Mouse (Mus musculus) left cerebral cortex, adult 2 months (tissue): Measurements from ENCODE around the gene Tex2. TPM values are rescaled to one million over a fixed set of nuclear protein-coding genes. Genes with fewer than 3 reads are reported as not detected.

Experiments
- DNase-seq, 2 experiments: peaks; one replicate each; pipeline ENCODE4 v3.0.0; 2021 to 2022; ENCODE audit warnings: low spot score in 2 of 2, mixed read lengths in 1 of 2; ENCODE audit errors: extremely low spot score in 1 of 2
- H3K27ac ChIP-seq: fragments of 200-600 bp; 2 replicates; pipeline ENCODE4 v1.8.1; 2022
- H3K4me3 ChIP-seq: fragments of 200-600 bp; 2 replicates; pipeline ENCODE4 v1.8.1; 2022
- CTCF ChIP-seq: fragments of 200-600 bp; IDR thresholded peaks from 2 replicates; pipeline ENCODE4 v1.8.1; 2022; ENCODE audit warnings: antibody characterized with exemption, mild to moderate bottlenecking, moderate library complexity
- intact Hi-C: fragments of 180-260 bp; cut with DNase I; formaldehyde crosslinking; loops from one replicate; pipeline ENCODE4 v1.15.1; 2025
- total RNA-seq, 2 experiments: library from RNA; stranded (reverse); gene quantifications; 2 replicates each; pipeline ENCODE4 v1.2.3; 2021

Tex2 gene
- total RNA-seq, 2 experiments from 2014 or later, result 114 to 118 TPM

DNA sequence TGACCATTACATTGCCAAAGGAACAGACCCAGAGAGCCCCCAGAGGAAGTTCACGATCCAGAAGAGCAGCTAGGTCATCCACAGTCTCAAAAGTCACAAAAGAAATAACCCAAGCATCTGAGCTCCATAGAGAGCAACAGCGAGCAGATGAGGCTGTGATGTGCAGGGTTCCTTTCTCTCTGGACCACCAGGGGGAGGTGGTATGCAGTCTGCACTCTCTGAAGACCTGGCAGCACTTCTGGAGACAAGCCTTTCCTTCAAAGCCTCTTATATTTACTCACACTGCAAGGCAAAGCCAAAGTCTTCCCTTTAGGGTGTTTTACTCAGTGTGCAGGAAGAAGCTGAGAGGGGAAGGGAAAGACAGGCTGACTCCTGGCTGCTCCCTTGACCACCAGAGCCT lies 100.1 kb downstream of the Tex2 start:
- intact Hi-C loops, result loop anchor here (1.0 kb wide), 1 partner anchor 114 kb away; no protein-coding TSS in a partner anchor
- DNase-seq, result peak; percentile 54 to 56

DNA sequence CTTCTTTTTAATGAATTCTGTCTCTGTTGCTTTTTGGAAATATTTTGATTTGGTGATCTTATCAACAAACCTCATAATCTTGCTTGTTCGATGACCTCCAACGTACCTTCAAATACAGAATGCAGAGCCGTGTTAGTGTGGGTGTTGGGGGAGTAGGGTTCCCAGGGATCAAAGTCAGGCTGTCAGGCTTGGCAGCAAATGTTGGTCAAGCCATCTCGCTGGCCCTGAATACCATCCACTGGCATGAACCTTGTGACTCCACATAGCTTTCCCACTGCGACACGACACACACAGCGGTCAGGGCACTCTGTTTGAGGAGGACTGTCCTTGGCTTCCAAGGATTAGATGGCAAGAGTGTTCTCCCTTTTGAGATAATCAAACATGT lies 101.2 kb downstream of the Tex2 start:
- intact Hi-C loops, result no loop called here
- H3K4me3 ChIP-seq, result no peak overlapping the region
- TF ChIP-seq CTCF, result no peak
- H3K27ac ChIP-seq, result no peak overlapping the region
- DNase-seq, result no peak

More for the DNA sequence above, 100.1 kb downstream of the Tex2 start:
- TF ChIP-seq CTCF, result peak; percentile 69
- Histone ChIP-seq H3K27ac (no peak overlapping the region), H3K4me3 (no peak overlapping the region)

DNA sequence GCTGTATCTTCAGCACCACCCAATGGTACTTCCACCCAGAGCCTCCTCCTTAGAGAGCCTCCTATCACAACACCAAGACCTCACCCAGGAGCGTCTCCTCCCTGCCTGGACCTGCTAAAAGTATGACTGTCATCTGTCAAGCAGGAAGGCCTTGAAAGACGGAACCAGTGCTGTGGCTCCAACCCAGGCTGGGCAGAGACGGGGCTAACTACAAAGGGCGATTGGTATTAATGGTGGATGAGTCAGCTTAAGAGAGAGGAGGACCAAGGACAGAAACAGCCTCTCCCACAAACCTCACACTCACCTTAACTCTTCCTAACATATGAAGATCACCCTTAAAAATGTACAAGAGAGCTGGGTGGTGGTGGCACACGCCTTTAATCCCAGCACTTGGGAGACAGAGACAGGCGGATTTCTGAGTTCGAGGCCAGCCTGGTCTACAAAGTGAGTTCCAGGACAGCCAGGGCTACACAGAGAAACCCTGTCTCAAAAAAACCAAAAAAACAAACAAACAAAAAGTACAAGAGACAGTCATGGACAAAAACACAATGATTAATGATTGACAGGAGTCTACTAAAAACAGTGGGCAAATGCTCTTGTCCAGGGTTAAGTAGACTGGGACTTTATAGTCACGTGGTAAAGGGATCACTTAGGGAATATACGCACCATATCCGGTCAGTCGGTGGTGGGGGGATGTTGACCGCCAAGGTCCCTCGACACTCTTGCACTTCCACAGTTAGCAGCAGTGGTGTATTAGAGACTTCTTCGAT lies 101.8 kb downstream of the Tex2 start:
- Histone ChIP-seq H3K4me3 (no peak overlapping the region), H3K27ac (no peak overlapping the region)
- no peak for TF ChIP-seq CTCF
- intact Hi-C loops, result no loop called here
- no peak for DNase-seq

DNA sequence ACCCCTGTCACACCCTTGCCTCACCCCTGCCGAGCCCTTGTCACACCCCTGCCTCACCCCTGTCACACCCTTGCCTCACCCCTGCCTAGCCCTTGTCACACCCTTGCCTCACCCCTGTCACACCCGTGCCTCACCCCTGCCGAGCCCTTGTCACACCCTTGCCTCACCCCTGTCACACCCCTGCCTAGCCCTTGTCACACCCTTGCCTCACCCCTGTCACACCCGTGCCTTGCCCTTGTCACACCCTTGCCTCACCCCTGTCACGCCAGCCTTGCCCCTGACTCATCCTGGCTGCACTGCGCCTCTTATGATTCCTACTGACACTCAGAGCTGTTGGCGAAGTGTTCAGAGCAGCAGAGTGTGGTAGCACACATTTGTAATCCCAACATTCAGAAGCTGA lies 105.6 kb downstream of the Tex2 start:
- Histone ChIP-seq H3K4me3 (no peak overlapping the region), H3K27ac (no peak overlapping the region)
- DNase-seq, result no peak
- TF ChIP-seq CTCF, result no peak
- intact Hi-C loops, result loop anchor here (10.0 kb wide), 1 partner anchor 237 kb away; no protein-coding TSS in a partner anchor

DNA sequence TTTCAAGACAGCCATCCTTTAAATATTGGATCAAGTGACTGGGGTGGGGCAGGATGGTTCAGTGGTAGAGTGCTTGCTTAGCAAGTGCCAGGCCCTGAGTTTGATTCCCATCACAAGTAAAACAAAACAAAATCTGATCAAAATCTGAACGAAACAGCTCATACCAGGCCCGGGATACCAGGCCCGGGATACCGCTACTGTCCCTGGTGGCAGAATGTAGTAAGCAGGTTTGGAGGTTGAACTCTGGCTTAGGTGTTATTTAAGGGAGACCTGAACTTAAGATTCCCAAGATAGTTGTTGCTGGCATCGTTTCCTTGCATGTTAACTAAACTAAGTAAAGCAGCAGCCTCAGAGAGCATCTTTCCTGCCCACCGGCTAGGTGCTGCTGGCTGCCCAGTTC lies 107.0 kb downstream of the Tex2 start:
- intact Hi-C loops, result loop anchor here (10.0 kb wide), 1 partner anchor 239 kb away; no protein-coding TSS in a partner anchor

DNA sequence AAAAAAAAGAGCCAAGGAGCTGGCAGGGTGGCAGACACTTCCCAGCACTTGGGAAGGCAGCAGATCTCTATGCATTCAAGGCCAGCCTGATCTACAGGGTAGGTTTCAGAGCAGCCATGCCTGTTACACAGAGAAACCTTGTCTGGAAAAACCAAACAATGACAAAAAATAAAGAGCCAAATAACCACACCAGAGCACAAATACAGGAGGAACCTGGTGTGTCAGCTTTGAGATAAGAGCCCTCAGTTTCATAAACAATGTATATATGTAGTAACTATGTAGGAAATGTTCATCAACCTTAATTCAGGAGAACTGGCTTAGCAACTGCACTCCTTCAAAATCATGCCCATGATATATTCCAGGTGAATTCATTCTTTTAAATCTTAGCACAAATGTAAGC lies 109.1 kb downstream of the Tex2 start:
- no peak for DNase-seq
- TF ChIP-seq CTCF, result no peak
- intact Hi-C loops, result loop anchor here (10.0 kb wide), 1 partner anchor 241 kb away; no protein-coding TSS in a partner anchor
- Histone ChIP-seq H3K4me3 (no peak overlapping the region), H3K27ac (no peak overlapping the region)

More for the DNA sequence above, 107.0 kb downstream of the Tex2 start:
- Histone ChIP-seq H3K27ac (no peak overlapping the region), H3K4me3 (no peak overlapping the region)
- no peak; the same call in 1 of the 2 replicates for TF ChIP-seq CTCF
- DNase-seq, result no peak

DNA sequence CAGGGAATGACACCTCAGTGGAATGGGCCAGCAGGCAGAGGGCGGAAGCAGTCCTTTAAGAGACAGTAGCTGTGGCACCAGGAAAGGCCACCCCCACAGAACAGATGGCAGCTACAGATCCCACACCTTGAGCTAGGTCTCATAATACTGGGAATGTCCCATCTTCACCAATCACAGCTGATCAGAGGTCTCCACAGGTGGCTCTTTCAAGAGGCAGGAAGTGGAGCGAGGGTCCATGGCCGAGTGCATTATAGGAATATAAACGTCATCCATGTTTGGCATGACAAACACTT lies 109.9 kb downstream of the Tex2 start:
- no peak; the same call in 1 of the 2 replicates for TF ChIP-seq CTCF
- intact Hi-C loops, result loop anchor here (1.0 to 10.0 kb wide), 2 partner anchors 61 to 241 kb away; no protein-coding TSS in a partner anchor
- DNase-seq, result peak; percentile 38 to 54
- H3K27ac ChIP-seq, result no peak overlapping the region
- H3K4me3 ChIP-seq, result no peak overlapping the region

DNA sequence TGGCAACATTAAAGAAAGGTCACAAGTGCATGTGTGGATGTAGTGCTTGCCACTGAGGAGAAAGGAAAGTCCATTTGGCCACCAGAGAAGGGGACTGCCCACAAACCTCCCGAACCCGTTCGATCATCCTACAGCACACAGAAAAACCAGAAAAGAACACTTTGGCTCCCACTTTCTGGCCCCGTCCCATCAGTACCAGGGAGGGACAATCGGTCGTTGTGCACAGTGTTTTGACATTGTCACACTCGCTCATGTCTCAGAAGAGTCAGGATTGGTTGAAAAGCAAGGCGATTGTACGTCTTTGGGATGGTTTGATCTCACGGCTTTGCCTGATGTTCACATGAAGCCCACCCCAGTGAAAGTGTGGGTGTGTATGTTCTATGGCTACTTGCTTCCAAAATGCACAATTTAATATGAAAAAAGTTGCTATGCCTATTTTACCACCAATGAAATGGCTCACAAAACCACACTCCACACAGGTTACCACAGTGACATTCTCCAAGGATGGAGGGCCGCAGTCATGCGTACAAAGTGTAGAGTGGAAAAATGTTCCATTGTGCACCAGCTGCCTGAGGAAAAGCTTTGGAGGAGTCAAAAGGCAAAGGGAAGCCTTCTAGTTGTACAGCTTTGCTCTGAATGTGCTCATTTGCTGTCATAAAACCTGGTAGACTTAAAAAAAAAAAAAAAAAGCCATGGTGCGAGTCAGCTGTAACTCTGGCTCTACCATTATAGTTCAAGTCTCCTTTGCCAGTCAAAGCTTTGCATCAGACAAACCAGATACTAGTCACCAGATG lies 110.4 kb downstream of the Tex2 start:
- Histone ChIP-seq H3K4me3 (no peak overlapping the region), H3K27ac (peak overlapping the region; percentile 62; the same call in 1 of the 2 replicates)
- no peak for DNase-seq
- no peak for TF ChIP-seq CTCF
- intact Hi-C loops, result loop anchor here (1.0 to 10.0 kb wide), 2 partner anchors 61 to 242 kb away; no protein-coding TSS in a partner anchor

DNA sequence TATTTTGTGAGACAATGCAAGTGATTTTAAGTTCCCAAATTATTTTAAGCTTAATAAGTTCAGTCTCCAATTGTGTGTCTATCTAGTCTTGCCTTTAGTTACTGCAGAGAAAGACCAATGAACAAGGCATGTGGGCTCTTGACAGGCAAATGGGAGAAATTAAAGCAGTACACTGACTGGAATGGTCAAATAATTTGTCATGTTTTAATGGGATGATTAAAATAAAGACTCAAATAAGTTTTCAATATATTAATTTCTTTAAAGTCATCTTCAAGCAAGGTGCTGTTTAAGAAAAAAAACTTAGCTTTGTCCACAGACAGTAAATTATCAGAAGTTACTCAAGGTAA lies 111.1 kb downstream of the Tex2 start:
- no peak overlapping the region for H3K4me3 ChIP-seq
- no peak for TF ChIP-seq CTCF
- no peak for DNase-seq
- H3K27ac ChIP-seq, result peak overlapping the region; percentile 97; the same call in 1 of the 2 replicates
- intact Hi-C loops, result loop anchor here (10.0 kb wide), 1 partner anchor 243 kb away; no protein-coding TSS in a partner anchor

DNA sequence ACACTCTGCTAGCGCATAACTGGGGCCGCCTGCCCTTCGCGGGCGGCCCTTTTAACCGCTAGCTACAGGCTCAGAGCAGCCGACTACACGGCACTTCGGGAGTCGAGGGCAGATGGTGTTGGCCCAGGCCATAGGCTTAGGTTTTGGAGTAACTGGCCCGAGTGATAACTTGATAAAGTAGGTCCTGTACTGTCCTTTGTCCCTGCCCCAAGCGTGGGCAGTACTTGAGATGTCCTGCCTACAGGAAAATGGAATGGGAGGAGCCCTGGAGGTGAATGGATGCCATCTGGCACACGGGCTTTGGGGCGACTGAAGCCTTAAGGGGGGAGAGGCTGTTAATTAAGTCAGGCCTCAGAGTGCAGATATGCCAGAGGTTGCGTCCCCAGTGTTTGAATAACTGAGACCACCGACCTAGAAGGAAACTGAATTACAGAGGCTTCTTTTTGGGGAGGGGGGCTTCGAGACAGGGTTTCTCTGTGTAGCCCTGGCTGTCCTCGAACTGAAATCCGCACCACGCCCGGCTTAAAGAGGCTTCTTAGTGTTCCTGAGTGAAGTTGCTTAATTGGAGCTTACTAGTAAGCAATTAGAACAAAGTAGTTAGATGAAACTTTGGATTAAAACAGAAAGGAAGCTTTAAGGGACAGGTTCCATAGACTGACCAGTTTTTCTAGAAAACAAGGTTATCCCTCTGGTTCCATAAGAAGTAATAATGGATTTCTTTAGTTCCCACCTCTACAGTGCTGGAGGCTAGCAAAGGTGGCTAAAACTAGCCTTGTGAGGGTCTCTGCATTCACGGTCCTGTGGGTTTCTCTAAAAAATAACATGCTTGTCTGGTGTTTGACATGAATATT lies 111.7 kb downstream of the Tex2 start:
- H3K27ac ChIP-seq, result peak overlapping the region; percentile 97
- TF ChIP-seq CTCF, result no peak
- H3K4me3 ChIP-seq, result peak overlapping the region; percentile 76
- DNase-seq, result peak; percentile 35 to 44
- intact Hi-C loops, result loop anchor here (2.0 to 10.0 kb wide), 2 partner anchors 111 to 243 kb away; partner anchors contain the start of gene Tex2
